Mouse (Mus musculus): ENCODE results near the gene Pcbp1. TPM values are rescaled to one million over a fixed set of nuclear protein-coding genes. Genes with fewer than 3 reads are reported as not detected.

The Pcbp1 gene
- polyA plus RNA-seq, 1 experiment from 2014 or later, result 588 TPM

- no peak for TF ChIP-seq CTCF (IDR thresholded peaks at IDR 0.05; ENCODE audit: low read depth)
- DNase-seq, result peak; percentile 56
- Histone ChIP-seq H3K4me1 (ENCODE audit: insufficient read depth) (peaks cover 10% of the 10 kb centered on the region; the same call in 1 of the 2 replicates), H3K9ac (peak overlapping the region; percentile 99), H3K9me3 (ENCODE audit: low read depth, low read length) (no peaks in the 10 kb centered on the region), H3K4me2 (peak overlapping the region; percentile 82), H3K4me3 (ENCODE audit: low read depth, low read length) (peak overlapping the region; percentile 99), H3K27ac (ENCODE audit: low read depth) (peak overlapping the region; percentile 100), H3K36me3 (ENCODE audit: insufficient read depth) (peaks cover 26% of the 10 kb centered on the region), H3K27me3 (ENCODE audit: insufficient read depth, low read length) (no peaks in the 10 kb centered on the region)
- ATAC-seq (ENCODE audit: insufficient read depth), result no peak
- WGBS, result 1% methylated on average over 15 of the region's 15 CpGs
Measured at GRCm38 (mm10) chr6:86523755-86524434, 2.2 kb downstream of the Pcbp1 start.

- Histone ChIP-seq H3K4me1 (ENCODE audit: insufficient read depth) (peaks cover 10% of the 10 kb centered on the region; the same call in 1 of the 2 replicates), H3K36me3 (ENCODE audit: insufficient read depth) (peaks cover 26% of the 10 kb centered on the region), H3K27ac (ENCODE audit: low read depth) (peak overlapping the region; percentile 100), H3K4me2 (peak overlapping the region; percentile 82), H3K9me3 (ENCODE audit: low read depth, low read length) (no peaks in the 10 kb centered on the region), H3K4me3 (ENCODE audit: low read depth, low read length) (peak overlapping the region; percentile 99), H3K9ac (peak overlapping the region; percentile 99), H3K27me3 (ENCODE audit: insufficient read depth, low read length) (no peaks in the 10 kb centered on the region)
- WGBS, result 29% methylated on average over 3 of the region's 3 CpGs
- ATAC-seq (ENCODE audit: insufficient read depth) (no peak), DNase-seq (peak; percentile 27)
- TF ChIP-seq CTCF (IDR thresholded peaks at IDR 0.05; ENCODE audit: low read depth), result no peak
Measured at GRCm38 (mm10) chr6:86523242-86523754, 2.8 kb downstream of the Pcbp1 start.

- H3K4me2 ChIP-seq, result peak overlapping the region; percentile 82
- H3K36me3 ChIP-seq (ENCODE audit: insufficient read depth), result peaks cover 26% of the 10 kb centered on the region
- DNase-seq (peak; percentile 29), ATAC-seq (ENCODE audit: insufficient read depth) (no peak)
- H3K9ac ChIP-seq, result no peak overlapping the region
- 78% methylated on average over 5 of the region's 5 CpGs for WGBS
- peaks cover 6% of the 10 kb centered on the region; the same call in 1 of the 2 replicates for H3K4me1 ChIP-seq (ENCODE audit: insufficient read depth)
- peak overlapping the region; percentile 99; the same call in 1 of the 2 replicates for H3K4me3 ChIP-seq (ENCODE audit: low read depth, low read length)
- H3K27me3 ChIP-seq (ENCODE audit: insufficient read depth, low read length), result no peaks in the 10 kb centered on the region
- no peak for TF ChIP-seq CTCF (IDR thresholded peaks at IDR 0.05; ENCODE audit: low read depth)
- H3K9me3 ChIP-seq (ENCODE audit: low read depth, low read length), result no peaks in the 10 kb centered on the region
- H3K27ac ChIP-seq (ENCODE audit: low read depth), result peak overlapping the region; percentile 5; the same call in 1 of the 2 replicates
Measured at GRCm38 (mm10) chr6:86522001-86522911, 3.9 kb downstream of the Pcbp1 start.

DNA sequence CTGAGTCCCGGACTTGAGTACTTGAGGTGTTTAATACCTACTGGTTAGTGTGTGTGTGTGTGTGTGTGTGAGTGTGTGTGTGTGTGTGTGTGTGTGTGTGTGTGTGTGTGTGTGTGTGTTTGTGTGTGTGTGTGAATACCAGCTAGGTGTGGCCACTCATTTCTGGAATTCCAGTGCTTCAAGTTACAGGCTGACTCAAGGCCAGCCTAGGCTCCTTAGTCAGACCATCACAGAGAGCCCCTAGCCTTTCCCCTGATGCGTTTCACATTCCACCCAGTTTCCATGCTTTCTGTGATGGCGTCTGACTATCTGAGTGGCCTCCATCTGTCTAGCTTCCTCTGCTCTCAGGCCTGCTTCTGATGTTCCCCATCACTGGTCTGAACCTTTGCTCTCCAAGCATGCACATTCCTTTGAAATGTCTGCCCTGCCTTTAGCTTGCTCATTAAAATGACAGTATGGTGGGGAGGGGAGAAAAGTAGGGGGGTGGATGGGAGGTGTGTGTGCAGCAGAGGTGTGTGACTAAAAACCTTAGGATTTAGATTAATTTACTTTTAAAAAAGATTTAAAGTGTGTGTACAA lies 6.3 kb downstream of the Pcbp1 start:
- Histone ChIP-seq H3K27ac (ENCODE audit: low read depth) (no peak overlapping the region), H3K36me3 (ENCODE audit: insufficient read depth) (peaks cover 21% of the 10 kb centered on the region), H3K4me2 (no peak overlapping the region), H3K9me3 (ENCODE audit: low read depth, low read length) (no peaks in the 10 kb centered on the region), H3K4me1 (ENCODE audit: insufficient read depth) (peaks cover 6% of the 10 kb centered on the region; the same call in 1 of the 2 replicates), H3K4me3 (ENCODE audit: low read depth, low read length) (no peak overlapping the region), H3K9ac (no peak overlapping the region), H3K27me3 (ENCODE audit: insufficient read depth, low read length) (no peaks in the 10 kb centered on the region)
- no peak for TF ChIP-seq CTCF (IDR thresholded peaks at IDR 0.05; ENCODE audit: low read depth)
- WGBS, result 70% methylated on average over 3 of the region's 3 CpGs
- DNase-seq (no peak), ATAC-seq (ENCODE audit: insufficient read depth) (no peak)

DNA sequence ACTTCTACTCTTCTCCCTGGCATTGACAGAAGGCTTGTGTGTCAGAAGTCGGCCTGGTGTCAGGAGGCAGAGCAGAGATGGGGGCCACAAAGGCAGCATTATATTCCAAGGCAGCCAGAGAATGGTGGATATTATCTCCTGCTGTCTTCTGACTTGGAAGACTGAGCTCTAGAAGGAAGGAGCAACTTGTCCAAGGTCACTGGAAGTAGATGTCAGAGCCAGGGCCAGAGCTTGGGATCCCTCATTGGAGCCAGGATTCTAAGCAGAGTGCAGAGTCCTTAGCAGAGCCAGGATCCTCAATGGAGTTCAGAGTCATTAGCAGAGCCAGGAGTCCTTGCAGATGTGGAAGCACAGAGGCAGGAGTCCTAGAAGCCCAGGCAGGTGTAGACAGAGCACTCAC lies 10.1 kb downstream of the Pcbp1 start:
- Histone ChIP-seq H3K4me1 (ENCODE audit: insufficient read depth) (no peaks in the 10 kb centered on the region), H3K4me3 (ENCODE audit: low read depth, low read length) (no peak overlapping the region), H3K9ac (no peak overlapping the region), H3K27ac (ENCODE audit: low read depth) (no peak overlapping the region), H3K4me2 (no peak overlapping the region), H3K36me3 (ENCODE audit: insufficient read depth) (no peaks in the 10 kb centered on the region), H3K9me3 (ENCODE audit: low read depth, low read length) (no peaks in the 10 kb centered on the region), H3K27me3 (ENCODE audit: insufficient read depth, low read length) (no peaks in the 10 kb centered on the region)
- no peak for TF ChIP-seq CTCF (IDR thresholded peaks at IDR 0.05; ENCODE audit: low read depth)
- ATAC-seq (ENCODE audit: insufficient read depth) (no peak), DNase-seq (no peak)
- WGBS, result 75% methylated on average over 1 of the region's 1 CpGs

DNA sequence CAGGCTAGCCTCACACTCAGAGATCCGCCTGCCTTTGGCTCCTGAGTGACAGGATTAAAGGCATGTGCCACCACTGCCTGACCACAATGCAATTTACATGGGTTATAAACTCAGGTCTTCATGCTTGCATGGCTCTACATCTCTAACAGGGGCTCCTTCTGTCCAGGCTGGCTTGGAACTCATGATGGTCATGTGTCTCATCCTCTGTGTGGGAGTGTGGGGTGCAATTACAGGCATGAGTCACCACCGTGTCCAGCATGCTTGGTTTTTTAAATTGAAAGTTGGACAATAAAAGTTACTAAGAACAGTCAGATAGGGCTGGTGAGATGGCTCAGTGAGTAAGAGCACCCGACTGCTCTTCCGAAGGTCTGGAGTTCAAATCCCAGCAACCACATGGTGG lies 12.8 kb downstream of the Pcbp1 start:
- H3K4me1 ChIP-seq (ENCODE audit: insufficient read depth), result no peaks in the 10 kb centered on the region
- no peak overlapping the region for H3K4me2 ChIP-seq
- no peak overlapping the region for H3K4me3 ChIP-seq (ENCODE audit: low read depth, low read length)
- no peak overlapping the region for H3K9ac ChIP-seq
- TF ChIP-seq CTCF (IDR thresholded peaks at IDR 0.05; ENCODE audit: low read depth), result no peak
- H3K9me3 ChIP-seq (ENCODE audit: low read depth, low read length), result no peaks in the 10 kb centered on the region
- no peak for DNase-seq
- no peak for ATAC-seq (ENCODE audit: insufficient read depth)
- H3K36me3 ChIP-seq (ENCODE audit: insufficient read depth), result no peaks in the 10 kb centered on the region
- no peak overlapping the region for H3K27ac ChIP-seq (ENCODE audit: low read depth)
- 93% methylated on average over 4 of the region's 4 CpGs for WGBS
- H3K27me3 ChIP-seq (ENCODE audit: insufficient read depth, low read length), result no peaks in the 10 kb centered on the region

All from lung, embryonic 14.5 days (tissue).